Mouse (Mus musculus): ENCODE measurements around the gene Golgb1.

Gene Golgb1

DNA sequence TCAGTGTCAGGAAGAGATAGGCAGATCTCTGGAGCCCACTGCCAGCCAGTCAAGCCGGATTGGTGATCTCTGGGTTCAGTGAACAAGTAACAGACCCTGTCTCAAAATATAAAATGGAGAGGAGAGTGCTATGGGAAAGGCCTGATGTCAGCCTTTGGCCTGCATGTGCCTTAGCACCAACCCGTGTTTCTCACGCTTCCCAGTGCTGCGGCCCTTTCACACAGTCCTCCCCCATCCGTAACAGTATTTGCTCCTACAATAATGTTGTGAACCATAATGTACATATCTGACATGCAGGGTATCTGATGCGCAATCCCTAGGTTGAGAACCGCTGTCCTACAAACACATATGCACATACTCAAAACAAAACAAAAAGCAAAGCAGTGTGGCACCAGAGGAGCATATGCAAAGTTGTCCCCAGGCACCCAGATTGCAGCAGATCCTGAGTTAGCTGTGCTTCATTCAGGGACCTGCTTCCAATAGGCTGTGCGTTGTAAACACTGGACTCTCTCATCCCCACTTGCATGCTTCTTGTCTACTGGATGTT is 46.2 kb downstream of the Golgb1 start:
- DNase-seq, result no peak

DNA sequence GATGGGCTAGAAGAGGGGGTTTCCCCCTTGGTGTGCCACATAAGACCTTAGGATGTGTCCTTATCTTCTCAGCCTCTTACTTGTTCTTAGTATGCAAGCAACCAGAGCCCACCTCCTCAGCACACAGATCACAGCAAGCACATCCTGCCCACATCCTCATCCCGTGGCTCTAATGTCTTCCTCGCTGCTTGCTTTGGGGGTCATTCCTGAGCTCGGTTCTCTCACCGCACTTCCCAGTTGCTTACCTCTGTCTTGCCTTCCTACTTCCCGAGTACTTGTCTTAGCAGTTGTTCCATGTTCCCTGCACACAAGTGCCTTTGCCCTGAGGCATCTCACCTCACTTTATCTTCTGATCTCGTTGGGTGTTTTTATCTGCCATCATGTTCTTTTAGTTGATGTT is 47.0 kb downstream of the Golgb1 start:
- no peak for DNase-seq

DNA sequence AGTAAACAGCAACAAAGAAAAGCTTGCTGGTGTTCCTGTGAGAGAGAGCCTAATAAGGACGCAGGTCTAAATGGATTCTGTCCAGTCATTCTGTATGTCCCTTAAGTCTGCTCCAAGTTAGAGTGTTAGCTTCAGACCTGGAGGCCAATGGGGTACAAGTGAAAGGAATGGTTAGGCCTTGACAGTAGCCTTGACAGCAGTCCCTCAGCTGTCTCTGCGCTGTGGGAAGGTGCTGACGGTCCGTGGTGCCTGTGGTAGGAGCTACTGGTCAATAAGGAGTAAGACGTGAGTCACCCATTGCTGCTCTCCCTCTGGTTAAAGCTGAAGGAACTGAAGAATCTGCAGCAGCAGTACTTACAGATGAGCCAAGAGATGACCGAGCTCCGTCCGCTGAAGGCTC is 49.4 kb downstream of the Golgb1 start:
- no peak for DNase-seq

DNA sequence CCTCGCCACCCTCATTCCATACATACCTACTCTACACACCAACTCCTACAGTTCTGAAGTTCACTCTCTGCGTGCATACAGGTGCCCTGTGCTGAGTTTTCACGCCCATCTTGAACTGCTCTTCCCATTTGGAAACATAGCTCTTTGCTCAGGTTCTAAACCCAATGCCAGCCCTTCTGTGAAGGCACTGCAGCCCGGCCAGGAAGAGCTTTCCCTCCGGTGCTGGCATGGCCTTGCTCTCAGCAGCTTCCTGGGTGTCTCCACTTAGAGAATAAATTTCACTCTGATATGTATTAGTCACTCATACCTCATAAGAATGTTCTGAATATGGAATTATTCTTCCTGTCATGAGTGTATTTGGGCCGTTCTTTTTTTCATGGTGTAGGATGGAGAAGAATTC is 50.4 kb downstream of the Golgb1 start:
- no peak for DNase-seq

DNA sequence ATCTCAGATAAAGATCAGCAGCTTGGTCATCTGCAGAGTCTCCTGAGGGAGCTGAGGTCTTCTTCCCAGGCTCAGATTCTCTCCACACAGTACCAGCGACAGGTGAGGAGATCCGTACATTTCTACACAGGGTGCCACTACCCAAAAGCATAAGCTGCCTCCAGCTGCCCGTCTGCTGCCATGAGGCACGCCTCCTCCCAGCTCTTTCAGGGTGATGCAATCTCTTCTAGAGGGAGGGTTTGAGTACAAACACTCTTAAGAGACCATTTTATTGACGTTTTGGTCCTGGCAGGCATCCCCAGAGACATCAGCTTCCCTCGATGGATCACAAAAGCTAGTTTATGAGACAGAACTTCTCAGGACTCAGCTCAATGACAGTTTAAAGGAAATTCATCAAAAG is 50.9 kb downstream of the Golgb1 start:
- DNase-seq, result no peak

DNA sequence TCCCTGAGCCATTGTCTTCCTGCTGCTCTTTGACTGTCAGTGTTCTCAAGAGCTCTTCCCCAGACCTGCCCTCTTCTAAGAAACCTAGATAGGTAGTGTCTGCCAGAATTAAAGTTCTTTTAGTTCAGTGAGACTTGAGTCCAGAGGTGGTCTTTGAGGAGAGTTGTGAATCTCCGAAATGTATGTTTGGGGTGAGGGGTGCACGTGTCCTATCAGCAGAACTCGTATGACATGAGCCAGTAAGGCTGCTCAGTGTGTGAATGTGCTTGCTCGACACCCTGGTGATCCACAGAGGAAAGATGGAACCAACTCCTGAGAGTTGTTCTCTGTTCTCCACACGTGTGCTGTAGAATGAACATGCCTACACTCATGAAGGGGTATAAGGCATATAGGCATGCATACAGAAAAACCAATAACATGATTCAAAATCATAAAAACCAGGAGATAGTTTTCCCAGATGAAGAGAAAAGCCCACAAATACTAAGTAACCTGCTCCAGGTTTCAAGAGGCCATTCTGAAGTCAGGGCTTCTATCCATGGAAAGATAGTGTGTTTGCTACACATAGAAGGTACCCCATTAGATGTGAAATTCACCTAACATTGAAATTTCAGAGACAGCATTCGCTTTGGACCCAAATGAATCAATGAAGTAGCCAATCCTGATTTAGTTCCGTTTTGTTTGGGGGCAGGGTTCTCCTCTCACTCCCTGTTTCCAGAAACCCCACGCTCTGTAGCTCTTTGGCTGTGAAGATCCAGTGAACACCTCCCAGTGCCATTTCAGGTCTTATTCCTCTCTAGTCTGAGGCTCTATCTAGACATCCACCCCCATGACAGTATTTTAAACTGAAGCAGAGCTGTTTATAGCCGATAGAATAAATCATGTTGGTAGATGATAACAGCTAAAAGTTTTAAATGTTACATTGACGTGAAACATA is 51.8 kb downstream of the Golgb1 start:
- DNase-seq, result no peak

DNA sequence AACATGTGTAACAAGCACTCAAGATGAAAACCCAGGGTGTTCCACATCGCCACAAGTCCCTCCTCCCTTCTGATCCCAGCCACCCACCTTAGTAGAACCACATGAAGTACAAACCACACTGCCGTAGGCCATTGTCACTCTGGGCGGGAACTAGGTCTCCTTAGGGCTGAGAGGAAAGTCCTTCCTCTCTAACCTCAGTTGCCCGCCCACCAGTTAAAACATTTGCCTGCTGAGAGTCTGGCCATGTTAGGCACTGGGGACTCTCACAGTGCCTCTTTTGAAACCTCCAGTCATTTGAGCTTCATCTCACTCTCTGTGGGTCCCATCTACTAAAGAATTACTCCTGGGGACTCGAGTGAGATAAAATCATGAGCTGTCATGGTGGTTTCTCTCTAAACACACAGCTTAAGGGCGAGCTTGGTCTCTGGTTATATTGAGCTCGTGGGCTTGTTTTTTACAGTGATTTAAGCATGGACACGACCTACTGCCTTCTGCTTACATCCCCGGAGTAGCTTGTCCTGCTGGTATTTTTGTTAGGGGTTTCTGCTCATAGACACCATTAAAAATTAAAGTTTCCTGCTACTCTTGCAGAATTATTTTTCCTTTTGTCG is 52.7 kb downstream of the Golgb1 start:
- no peak for DNase-seq

DNA sequence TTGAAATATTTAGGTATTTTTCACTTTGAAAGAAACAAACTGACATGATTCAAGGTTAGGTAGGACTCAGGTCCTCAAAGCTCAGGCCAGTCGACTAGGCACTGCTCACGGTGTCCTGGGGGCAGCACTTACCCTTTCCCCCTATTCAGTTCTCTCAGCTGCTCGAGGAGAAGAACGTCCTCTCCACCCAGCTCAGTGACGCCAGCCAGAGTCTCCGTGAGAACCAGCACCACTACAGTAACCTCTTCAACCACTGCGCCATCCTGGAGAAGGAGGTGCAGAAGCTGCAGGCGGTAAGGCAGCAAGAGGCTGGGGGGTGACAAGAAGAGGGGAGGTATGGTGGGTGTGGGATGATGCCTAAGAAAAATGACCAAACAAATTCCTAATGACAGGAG is 53.2 kb downstream of the Golgb1 start:
- no peak for DNase-seq

DNA sequence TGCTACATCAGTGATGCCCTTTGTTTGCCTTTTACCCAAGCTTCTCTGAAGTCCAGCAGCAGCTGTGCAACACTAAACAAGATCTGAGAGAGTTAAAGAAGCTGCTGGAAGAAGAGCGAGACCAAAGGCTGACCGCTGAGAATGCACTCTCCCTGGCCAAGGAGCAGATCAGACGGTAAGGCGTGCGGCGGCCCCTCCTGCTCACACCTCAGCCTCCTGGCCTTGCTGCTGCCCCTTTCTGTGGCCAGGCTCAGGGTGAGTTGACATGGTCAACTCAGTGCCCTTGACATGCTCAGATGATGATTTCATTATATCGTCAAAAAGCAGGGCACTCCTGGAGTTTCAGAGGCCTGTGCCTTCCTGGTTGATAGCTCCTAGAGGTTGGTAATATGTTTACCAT is 54.3 kb downstream of the Golgb1 start:
- DNase-seq, result no peak

DNA sequence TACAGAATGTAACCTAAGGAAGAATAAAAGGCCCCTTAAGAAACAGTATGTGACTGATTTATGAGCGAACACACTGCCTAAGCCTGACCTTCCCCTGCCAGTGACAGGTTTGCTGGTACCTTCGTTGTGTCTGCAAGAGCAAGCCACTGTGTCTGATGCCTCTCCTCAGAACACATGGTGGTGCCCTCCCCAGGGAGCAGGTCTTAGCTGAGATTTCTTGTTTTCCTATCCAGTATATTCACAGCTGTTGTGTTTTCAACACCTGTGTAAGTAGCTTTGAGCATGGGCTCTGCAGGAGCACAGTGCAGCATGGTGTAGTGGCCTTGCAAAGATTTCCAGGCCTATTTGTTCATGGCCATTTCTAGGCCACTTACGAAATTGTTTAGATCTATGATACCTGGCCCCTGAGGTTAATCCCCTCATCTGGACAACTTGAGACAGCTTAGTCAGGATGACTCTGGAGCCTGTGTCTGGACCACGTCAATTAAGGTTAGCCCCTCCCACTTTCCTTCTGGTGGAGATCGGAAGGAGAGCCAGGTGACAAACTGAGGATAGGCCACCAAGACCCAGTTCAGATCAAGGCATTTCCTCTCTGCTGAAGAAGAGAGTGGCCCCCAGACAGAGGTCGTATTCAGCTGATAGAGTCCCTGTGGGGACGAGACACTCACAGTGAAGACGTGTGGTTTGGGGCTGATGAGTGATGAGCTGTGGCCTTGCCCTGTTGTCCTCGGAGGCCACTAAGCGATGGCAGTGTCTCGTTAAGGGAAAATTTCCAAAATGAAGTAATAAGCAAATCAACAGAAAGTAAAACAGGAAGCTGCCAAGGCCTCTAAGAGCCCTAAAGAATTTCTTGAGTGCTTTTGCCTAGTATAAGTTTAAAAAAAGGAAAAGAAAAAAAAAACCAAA is 55.5 kb downstream of the Golgb1 start:
- no peak for DNase-seq

DNA sequence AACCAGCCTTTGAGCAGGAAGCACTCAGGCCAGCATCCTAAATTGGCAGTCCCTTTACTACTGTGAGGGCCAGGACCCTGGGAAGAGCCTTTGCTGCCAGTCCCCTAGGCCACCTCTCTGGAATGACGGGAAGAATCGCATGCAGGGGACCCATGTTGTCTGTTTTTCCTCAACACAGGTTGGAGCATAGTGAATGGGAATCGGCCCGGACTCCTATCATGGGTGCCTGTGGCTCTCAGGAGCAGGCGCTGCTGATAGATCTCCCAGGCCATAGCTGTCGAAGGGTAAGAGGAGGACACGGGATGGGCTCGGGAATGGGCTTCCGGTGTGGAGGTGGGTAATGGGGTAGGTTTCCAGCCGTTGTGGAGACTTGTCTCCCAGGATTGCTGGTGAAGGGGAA is 56.4 kb downstream of the Golgb1 start:
- DNase-seq, result no peak

DNA sequence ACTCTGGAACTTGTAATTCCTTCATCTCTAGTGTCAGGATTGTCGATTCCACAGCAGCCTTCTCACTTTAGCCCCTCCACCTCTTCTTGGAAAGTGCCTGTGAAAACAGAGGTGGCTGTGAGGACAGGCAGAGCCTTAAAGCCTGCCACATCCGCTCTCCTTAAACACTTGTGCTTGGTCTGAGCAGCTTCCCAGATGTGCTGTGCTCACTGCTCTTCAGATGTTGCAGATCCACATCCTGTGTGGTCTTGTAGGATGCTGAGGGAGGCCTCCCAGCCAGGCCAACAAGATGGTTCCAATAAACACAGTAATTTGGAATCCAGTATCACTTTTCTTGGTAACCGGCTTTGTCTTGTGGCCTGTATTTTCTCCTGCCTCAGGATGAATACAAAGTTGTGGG is 57.0 kb downstream of the Golgb1 start:
- DNase-seq, result no peak

DNA sequence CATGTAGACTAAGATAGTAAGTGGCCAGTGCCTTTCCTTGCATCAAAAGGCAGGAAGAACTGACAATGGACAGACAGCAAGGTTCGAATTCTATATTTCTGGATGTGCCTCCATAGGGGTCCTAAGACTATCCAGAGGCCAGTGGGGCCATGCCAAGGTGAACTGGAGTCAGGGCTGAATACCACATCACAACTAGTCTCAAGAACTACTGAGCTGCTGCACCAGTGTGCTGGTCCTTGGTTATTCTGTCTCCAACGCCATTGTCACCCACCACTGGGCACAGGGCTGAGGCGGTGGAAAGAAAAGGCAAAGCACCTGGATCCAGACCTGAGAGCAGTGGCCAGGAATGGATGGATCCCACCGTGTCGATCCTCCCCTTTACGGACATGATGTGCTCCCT is 57.6 kb downstream of the Golgb1 start:
- no peak for DNase-seq

DNA sequence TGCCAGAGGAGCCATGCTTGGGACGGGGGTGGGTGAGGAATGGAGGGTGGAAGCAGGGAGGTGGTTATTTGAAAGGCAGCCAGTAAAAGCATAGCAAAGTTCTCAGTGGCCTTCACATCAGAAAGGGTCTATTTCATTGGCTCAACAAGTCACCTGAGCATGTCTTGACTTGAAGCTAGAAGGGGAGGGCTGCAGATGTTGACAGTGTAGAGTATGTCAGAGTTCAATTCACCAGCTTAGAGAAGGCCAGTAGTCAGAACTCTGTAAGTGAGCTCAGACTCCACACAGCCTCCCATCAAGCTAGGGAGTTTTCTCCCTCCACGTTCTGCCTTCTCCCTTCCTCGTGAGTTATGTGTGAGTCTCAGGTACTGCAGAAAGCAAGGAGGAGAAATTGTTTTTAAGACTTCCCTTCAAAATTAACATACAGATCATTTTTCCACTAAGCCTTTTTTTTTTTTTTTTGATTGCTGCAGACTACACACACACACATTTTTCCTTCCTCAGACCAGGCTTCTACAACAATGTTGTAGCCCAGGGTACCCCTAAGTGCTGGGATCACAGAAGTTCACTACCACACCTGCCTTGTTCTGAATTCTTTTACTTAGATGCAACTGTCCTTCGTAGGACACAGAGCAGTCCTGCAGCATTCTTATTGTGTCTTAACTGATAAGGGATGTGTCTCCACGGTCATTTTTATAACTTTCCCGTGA is 59.3 kb downstream of the Golgb1 start:
- DNase-seq, result no peak

DNA sequence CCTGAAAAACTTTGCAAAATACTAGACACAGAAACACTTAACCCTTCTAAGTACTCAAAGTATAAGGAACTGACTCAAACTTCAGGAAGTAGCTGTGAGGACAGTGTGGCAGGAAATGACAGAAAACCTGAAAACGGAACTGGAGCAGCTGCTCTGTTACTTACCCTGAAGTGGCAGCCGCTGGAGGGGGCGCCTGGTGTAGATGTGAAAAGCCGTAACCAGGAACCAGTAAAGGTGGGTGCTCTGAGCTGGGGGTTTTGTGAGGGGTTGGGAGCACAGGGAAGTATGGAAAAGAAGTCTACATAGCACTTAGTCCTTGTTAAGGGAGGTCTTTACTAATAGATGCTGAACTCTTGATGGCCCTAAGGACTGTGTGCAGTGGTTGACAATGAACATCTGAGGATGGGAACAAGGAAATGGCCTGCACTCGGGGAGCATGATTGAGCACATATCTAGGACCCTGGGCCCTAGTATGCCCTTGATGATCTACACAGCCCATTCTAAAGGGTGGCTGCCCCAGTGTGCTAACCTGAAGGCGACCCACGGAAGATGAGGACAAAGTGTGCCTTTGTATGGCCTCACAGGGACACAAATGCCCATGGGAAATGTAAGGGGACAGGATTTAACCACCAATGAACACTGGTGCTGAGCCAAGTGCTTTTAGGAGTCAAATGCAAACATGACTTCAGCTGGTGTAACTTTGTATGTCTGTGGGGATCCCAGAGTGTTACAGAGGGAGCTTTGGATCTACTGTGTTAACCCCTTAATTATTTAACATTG is 60.1 kb downstream of the Golgb1 start, which contains the start of gene Hcls1:
Gene Hcls1, plus strand, starts transcription at position 143 of the 780 bp plus-strand sequence.
- DNase-seq, result no peak

DNA sequence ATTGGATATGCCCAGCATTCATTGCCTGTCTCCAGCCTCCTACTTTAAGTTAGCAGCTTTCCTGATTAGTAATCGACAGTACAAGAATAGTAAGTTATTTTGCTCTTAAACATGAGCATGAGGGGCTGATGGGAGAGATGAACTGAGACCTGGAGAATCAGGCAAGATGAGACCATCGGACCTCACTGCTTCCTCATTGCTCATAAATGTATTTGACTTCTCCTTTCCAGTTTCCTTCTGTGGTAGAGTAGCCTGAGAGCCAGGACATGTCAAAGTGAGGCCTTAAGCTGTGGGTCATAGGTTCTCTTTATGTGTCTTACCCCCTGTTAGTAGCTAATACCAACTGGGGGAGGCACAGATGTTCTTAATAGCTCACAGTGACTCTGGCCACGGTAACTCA is 60.9 kb downstream of the Golgb1 start:
- no peak for DNase-seq

DNA sequence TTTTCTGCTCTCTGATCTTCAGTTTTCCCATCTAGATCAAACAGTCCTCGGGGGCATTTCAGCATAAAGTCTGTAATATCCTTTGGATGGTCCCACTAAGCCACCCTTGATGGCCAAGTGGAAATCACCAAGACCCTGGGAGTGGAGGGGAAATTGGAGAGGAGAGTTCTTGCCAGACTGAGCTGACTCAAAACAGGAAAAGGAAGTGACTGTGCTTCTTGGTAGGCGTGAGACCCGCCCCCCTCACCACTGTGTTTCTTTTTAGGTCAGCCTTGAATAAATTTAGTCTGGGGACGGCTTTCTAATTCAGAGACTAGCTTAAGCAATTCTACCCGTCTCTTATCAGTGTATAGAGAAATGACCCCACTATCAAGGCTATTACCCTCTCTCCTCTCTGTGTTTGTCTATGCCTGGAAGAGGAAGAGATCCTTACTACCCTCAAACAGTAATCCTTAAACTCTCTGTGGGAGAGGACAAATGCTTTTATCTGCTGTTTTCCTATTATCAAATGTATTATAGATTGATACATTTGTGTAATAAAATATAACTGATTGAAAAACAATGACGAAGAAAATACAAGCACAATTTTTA is 66.3 kb downstream of the Golgb1 start:
- DNase-seq, result peak; percentile 26

DNA sequence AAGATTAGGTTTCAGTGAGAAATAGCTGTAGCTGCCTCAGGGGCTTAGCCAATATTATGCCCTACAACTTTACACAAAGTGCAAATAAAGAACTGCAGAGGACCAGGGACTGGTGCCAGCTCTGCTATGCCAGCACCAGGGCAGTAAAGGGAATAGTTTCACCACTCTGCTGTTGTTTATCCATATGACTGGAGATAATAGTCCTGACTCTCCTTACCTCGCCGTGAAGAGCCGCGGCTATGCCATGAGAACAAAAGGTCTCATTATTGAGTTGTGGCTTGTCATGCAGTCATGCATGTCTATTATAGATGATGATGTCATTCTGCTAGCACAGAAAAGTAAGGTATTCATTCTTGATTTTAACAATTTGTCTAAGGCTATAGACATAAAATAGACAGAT is 67.0 kb downstream of the Golgb1 start:
- peak; percentile 74 for DNase-seq

DNA sequence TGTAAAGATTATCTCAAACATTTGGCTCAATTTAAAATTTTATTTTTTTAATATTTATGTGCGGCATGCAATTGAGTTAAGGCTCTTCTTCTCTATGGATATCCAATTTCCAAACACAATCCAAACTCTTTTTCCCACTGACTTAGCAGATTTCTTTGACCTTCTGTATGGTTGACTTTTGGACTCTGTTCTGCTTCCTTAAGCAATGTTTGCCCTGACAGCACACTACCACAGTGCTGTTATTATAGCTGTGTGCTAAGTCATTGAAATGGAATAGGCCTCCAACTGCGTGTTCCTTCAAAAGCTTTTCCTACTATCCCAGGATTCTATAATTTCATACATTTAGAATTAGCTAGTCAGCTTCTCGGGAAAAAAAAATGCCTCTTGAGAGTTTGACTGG is 68.7 kb downstream of the Golgb1 start:
- DNase-seq, result no peak

DNA sequence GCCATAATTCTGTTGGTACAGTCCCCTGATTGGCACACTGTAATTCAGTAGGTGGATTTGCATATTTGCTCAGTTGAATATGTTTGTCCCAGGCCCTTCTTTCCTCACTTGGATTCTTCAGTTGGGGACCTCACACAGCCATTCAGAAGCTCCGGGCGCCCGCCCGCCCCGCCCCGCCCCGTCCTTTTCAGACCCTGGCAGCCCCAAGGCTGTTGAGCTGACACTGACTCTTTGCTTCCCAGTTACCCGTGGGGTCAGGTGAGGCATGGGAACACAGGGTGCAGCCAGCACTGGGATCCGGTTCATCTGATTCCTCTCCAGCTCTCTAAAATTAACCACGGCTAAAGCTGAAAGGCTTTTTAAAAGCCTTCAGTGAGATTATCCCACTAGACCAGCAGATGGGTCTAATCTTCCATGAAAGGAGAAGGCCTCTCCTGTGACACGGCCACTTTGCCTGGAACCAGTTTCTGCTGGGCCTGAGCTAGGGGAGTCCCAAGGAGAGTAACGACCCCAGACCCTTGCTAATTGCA is 70.0 kb downstream of the Golgb1 start:
- peak; percentile 63 for DNase-seq
